Mouse (Mus musculus): ENCODE data around the gene Sept1. TPM values are rescaled to one million over a fixed set of nuclear protein-coding genes. Genes with fewer than 3 reads are reported as not detected.

The Sept1 gene
- polyA plus RNA-seq, 1 experiment, result 2.9 TPM

GRCm38 (mm10) chr7:127233765-127234164 lies 835 bp upstream of the Sept1 start:
- Histone ChIP-seq H3K4me1 (ENCODE audit: control insufficient read depth, insufficient read depth, low read length) (peaks cover 25% of the 10 kb centered on the region), H3K4me3 (ENCODE audit: insufficient read depth, low read length) (peak overlapping the region; percentile 87), H3K27ac (ENCODE audit: insufficient read depth, low read depth, low read length) (0 out of 2 replicates have a peak overlapping the region, but pooled peaks have one; percentile 8)
- TF ChIP-seq CTCF (IDR thresholded peaks at IDR 0.05; ENCODE audit: low read depth, low read length), result no peak
- TF ChIP-seq POLR2A (IDR thresholded peaks at IDR 0.05; ENCODE audit: borderline replicate concordance, low read depth, low read length), result no peak

DNA sequence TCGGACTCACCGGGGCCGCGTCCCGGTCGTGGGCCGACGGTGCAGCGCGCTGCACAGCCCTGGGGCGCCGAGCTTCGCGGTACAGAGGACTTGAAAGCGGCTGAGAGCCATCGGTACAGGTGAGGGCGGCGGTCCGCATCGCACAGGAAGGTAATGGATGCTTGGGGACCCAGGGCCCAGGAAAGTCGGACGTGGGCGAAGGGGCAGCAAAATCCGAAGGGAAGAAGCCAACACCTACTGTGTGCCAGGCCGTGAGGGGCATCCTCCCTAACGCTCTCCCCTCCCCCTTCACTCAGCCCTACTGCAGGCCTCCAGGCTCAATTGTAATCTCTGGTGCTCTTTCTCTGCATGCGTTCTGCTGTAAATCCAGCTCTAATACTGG lies 429 bp upstream of the Sept1 start:
- Histone ChIP-seq H3K4me3 (ENCODE audit: insufficient read depth, low read length) (peak overlapping the region; percentile 87), H3K4me1 (ENCODE audit: control insufficient read depth, insufficient read depth, low read length) (peaks cover 25% of the 10 kb centered on the region), H3K27ac (ENCODE audit: insufficient read depth, low read depth, low read length) (peak overlapping the region; percentile 86)
- TF ChIP-seq POLR2A (IDR thresholded peaks at IDR 0.05; ENCODE audit: borderline replicate concordance, low read depth, low read length) (no peak), CTCF (IDR thresholded peaks at IDR 0.05; ENCODE audit: low read depth, low read length) (no peak)

DNA sequence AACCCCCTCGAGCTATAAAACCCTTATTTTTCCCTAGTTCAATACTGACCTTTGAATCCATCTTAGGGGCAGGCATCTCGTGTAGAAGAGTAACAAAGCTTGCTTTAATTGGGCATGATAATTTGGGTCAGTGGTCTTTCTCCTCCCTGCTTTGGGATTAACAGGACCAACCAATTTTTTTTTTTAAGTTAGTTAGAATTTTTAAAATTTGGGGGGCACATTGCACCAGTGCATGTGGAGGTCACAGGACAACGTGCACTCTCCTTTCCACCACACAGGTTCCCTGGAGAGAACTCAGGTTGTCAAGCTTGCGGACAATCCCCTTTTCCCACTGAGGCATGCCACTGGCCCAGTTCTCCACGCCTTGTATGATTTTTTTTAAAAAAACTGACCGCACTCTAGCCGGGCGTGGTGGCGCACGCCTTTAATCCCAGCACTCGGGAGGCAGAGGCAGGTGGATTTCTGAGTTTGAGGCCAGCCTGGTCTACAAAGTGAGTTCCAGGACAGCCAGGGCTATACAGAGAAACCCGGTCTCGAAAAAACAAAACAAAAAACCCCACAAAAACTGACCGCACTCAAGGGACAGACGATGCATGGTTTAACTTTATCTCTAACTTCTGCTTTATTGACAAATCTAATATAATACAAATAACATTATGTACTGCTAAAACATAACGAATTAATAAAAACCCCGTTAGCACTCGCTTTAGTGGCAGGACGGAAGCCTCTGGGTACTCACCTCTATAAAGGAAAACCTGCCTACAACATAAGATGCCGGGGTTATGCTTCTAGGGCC lies 906 bp downstream of the Sept1 start:
- Histone ChIP-seq H3K27ac (ENCODE audit: insufficient read depth, low read depth, low read length) (peak overlapping the region; percentile 86), H3K4me1 (ENCODE audit: control insufficient read depth, insufficient read depth, low read length) (peaks cover 25% of the 10 kb centered on the region), H3K4me3 (ENCODE audit: insufficient read depth, low read length) (peak overlapping the region; percentile 87)
- TF ChIP-seq POLR2A (IDR thresholded peaks at IDR 0.05; ENCODE audit: borderline replicate concordance, low read depth, low read length), result no peak
- TF ChIP-seq CTCF (IDR thresholded peaks at IDR 0.05; ENCODE audit: low read depth, low read length), result no peak

- no peak overlapping the region for H3K27ac ChIP-seq (ENCODE audit: insufficient read depth, low read depth, low read length)
- H3K4me1 ChIP-seq (ENCODE audit: control insufficient read depth, insufficient read depth, low read length), result peaks cover 25% of the 10 kb centered on the region
- peak overlapping the region; percentile 87 for H3K4me3 ChIP-seq (ENCODE audit: insufficient read depth, low read length)
- no peak for TF ChIP-seq CTCF (IDR thresholded peaks at IDR 0.05; ENCODE audit: low read depth, low read length)
- no peak for TF ChIP-seq POLR2A (IDR thresholded peaks at IDR 0.05; ENCODE audit: borderline replicate concordance, low read depth, low read length)
Observed at GRCm38 (mm10) chr7:127231376-127231775, 1.6 kb downstream of the Sept1 start.

- no peak overlapping the region for H3K4me3 ChIP-seq (ENCODE audit: insufficient read depth, low read length)
- TF ChIP-seq CTCF (IDR thresholded peaks at IDR 0.05; ENCODE audit: low read depth, low read length), result peak; percentile 24; the same call in 1 of the 2 replicates
- no peak for TF ChIP-seq POLR2A (IDR thresholded peaks at IDR 0.05; ENCODE audit: borderline replicate concordance, low read depth, low read length)
- H3K4me1 ChIP-seq (ENCODE audit: control insufficient read depth, insufficient read depth, low read length), result peaks cover 23% of the 10 kb centered on the region
- H3K27ac ChIP-seq (ENCODE audit: insufficient read depth, low read depth, low read length), result no peak overlapping the region
Observed at GRCm38 (mm10) chr7:127228615-127229303, 4.2 kb downstream of the Sept1 start.

DNA sequence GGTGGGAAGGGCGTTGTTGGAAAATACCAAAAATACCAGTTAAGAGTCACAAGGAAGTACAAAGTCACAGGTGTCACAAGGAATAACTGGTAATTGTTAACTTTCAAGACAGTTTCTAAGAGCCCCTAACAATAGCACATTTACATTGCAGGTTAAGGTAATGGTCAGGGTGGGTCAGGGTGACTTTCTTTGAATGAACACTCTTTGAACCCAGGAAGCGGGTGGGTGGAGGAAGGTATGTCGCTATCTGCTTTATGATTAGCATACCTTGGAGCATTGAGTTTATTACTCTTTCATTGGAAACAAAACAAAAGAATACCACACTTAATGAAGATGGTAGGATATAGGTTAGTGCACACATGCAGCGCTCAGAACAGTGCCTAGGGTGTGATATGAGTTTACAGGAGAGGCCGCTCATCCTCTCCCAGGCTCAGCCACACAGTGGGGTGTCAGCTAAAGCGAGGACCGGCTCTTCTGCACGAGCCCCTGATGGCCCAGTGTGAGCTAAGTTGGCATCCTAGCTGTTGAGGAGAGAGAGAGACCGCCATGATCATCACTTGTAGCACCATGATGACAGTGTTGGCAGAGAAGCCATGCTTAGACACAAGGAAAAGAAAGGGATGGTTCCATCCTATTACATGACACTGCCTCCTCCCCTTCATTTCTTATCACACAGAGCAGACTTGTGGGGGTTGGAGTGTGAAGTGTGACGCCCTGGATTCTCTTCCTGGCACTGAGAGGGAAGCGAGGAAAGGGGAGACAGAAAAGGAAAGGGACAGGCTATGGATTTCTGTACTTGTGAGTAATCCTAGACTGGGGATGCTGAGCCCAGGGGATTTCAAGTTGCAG lies 7.6 kb downstream of the Sept1 start:
- TF ChIP-seq POLR2A (IDR thresholded peaks at IDR 0.05; ENCODE audit: borderline replicate concordance, low read depth, low read length), result no peak
- TF ChIP-seq CTCF (IDR thresholded peaks at IDR 0.05; ENCODE audit: low read depth, low read length), result no peak
- no peak overlapping the region for H3K27ac ChIP-seq (ENCODE audit: insufficient read depth, low read depth, low read length)
- H3K4me3 ChIP-seq (ENCODE audit: insufficient read depth, low read length), result no peak overlapping the region
- H3K4me1 ChIP-seq (ENCODE audit: control insufficient read depth, insufficient read depth, low read length), result peaks cover 10% of the 10 kb centered on the region

DNA sequence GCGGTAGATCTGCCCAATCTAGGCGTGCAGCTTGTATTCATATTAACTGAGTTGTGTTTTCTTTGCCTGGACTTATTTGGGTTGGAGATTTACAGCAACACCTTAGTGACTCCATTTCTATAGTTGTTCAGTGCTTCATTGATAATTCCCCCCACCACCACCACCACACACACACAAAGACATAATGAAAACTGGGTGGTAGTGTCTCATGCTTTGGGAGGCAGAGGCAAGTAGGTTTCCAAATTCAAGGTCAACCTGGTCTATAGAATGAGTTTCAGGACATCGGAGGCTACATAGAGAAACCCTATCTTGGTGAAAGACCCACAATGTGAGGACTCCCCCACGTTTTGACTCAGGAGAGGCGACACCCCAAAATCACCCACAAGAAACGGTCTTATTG lies 8.3 kb downstream of the Sept1 start:
- Histone ChIP-seq H3K4me1 (ENCODE audit: control insufficient read depth, insufficient read depth, low read length) (peaks cover 3% of the 10 kb centered on the region), H3K27ac (ENCODE audit: insufficient read depth, low read depth, low read length) (no peak overlapping the region), H3K4me3 (ENCODE audit: insufficient read depth, low read length) (no peak overlapping the region)
- TF ChIP-seq POLR2A (IDR thresholded peaks at IDR 0.05; ENCODE audit: borderline replicate concordance, low read depth, low read length) (no peak), CTCF (IDR thresholded peaks at IDR 0.05; ENCODE audit: low read depth, low read length) (no peak)

DNA sequence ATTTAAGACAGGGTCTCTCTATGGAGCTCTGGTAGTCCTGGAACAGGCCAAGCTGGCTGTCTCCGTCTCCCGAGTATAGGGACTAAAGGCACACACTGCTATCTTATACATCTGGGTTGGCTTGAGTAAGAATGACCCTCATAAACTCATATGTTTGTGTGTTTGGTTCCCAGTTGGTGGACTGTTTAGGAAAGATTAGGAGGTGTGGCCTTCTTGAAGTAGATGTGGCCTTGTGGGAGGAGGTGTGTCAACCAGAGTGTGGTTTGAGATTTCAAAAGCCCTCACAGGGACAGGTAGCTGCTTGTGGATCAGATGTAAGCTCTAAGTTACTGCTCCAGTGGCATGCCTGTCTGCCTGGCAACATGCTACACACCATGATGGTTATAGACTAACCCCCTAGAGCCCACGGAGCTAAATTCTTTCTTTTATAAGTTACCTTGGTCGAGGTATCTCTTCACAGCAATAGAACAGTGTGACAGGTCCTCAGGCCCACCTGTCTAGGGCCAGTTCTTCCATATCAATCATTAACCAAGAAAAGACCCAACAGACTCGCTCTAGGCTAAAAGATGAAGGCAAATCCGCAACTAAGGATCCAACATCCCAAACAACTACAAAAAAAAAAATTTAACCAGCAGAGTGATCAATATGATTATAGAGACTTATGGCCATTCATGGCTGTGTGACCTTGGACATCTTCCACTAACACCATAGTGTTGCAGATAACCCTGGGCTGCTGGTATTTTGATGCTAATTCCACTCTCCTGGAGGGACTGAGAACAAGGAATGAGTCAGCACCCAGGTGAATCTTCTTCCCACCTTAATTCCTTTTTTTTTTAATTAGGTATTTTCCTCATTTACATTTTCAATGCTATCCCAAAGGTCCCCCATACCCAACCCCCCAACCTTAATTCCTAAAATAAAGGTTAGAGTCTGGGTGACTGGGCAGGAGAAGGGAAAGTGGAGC lies 9.1 kb downstream of the Sept1 start:
- Histone ChIP-seq H3K4me1 (ENCODE audit: control insufficient read depth, insufficient read depth, low read length) (no peaks in the 10 kb centered on the region), H3K27ac (ENCODE audit: insufficient read depth, low read depth, low read length) (no peak overlapping the region), H3K4me3 (ENCODE audit: insufficient read depth, low read length) (no peak overlapping the region)
- TF ChIP-seq CTCF (IDR thresholded peaks at IDR 0.05; ENCODE audit: low read depth, low read length), result no peak
- TF ChIP-seq POLR2A (IDR thresholded peaks at IDR 0.05; ENCODE audit: borderline replicate concordance, low read depth, low read length), result no peak

GRCm38 (mm10) chr7:127223106-127223505 lies 9.8 kb downstream of the Sept1 start:
- Histone ChIP-seq H3K27ac (ENCODE audit: insufficient read depth, low read depth, low read length) (no peak overlapping the region), H3K4me3 (ENCODE audit: insufficient read depth, low read length) (no peak overlapping the region), H3K4me1 (ENCODE audit: control insufficient read depth, insufficient read depth, low read length) (no peaks in the 10 kb centered on the region)
- no peak for TF ChIP-seq CTCF (IDR thresholded peaks at IDR 0.05; ENCODE audit: low read depth, low read length)
- TF ChIP-seq POLR2A (IDR thresholded peaks at IDR 0.05; ENCODE audit: borderline replicate concordance, low read depth, low read length), result no peak

Measured in bone marrow macrophage, adult 2 months (primary cell).